Mouse (Mus musculus) CH12.LX (cell line): ENCODE data around the gene Lef1.

Experiments used
- CTCF ChIP-seq, 2 experiments: IDR thresholded peaks in 1 of 2; conservative IDR thresholded peaks in 1 of 2; 2 replicates each; pipeline ENCODE4 v1.5.1; 2011 to 2012; ENCODE audit warnings: low read depth in 2 of 2, low read length in 2 of 2, improper control_type of control experiment in 1 of 2, inconsistent platforms in 1 of 2, mild to moderate bottlenecking in 1 of 2, moderate library complexity in 1 of 2
- ELF1 ChIP-seq: IDR thresholded peaks from 2 replicates; pipeline ENCODE4 v1.6.1; 2014; ENCODE audit warnings: low read depth, mild to moderate bottlenecking, inconsistent platforms, low read length, improper control_type of control experiment
- ETS1 ChIP-seq: conservative IDR thresholded peaks from 2 replicates; pipeline ENCODE4 v1.6.1; 2012; ENCODE audit warnings: low read depth, mild to moderate bottlenecking, inconsistent platforms, low read length, improper control_type of control experiment, moderate library complexity
- HCFC1 ChIP-seq: IDR thresholded peaks from 2 replicates; pipeline ENCODE4 v1.6.1; 2012; ENCODE audit warnings: low read depth, mild to moderate bottlenecking, inconsistent platforms, low read length, improper control_type of control experiment
- IRF4 ChIP-seq: IDR thresholded peaks from 2 replicates; pipeline ENCODE4 v1.6.1; 2014; ENCODE audit warnings: low read depth, mild to moderate bottlenecking, inconsistent platforms, low read length, improper control_type of control experiment
- KAT2A ChIP-seq: IDR thresholded peaks from 2 replicates; pipeline ENCODE4 v1.6.1; 2012; ENCODE audit warnings: low read length, improper control_type of control experiment, inconsistent platforms; ENCODE audit not compliant: insufficient replicate concordance
- MAX ChIP-seq: IDR thresholded peaks from 2 replicates; pipeline ENCODE4 v1.6.1; 2011; ENCODE audit warnings: low read length, improper control_type of control experiment
- MEF2A ChIP-seq: IDR thresholded peaks from 2 replicates; pipeline ENCODE4 v1.6.1; 2014; ENCODE audit warnings: low read depth, mild to moderate bottlenecking, inconsistent platforms, low read length, improper control_type of control experiment, borderline replicate concordance
- PAX5 ChIP-seq: IDR thresholded peaks from 2 replicates; pipeline ENCODE4 v1.6.1; 2012; ENCODE audit warnings: low read length, inconsistent platforms, mixed read lengths
- POLR2A ChIP-seq: IDR thresholded peaks from 2 replicates; pipeline ENCODE4 v1.6.1; 2011; ENCODE audit warnings: low read depth, mild to moderate bottlenecking, improper control_type of control experiment, low read length
- USF1 ChIP-seq: IDR thresholded peaks from 2 replicates; pipeline ENCODE4 v1.6.1; 2014; ENCODE audit warnings: low read depth, mild to moderate bottlenecking, inconsistent platforms, low read length, improper control_type of control experiment

GRCm38 (mm10) chr3:131065001-131065400 is 45.3 kb upstream of the Lef1 start:
- TF ChIP-seq IRF4 (no peak), MAX (no peak), CTCF (conservative IDR thresholded peaks at IDR 0.05 in 1 of 2, IDR thresholded peaks at IDR 0.05 in 1 of 2; ENCODE audit: low read depth in 2 of 2, low read length in 2 of 2) (peak in 1 of 2 experiments; percentile 20; a peak in 1 of 4 replicates), USF1 (no peak), HCFC1 (no peak), POLR2A (no peak), PAX5 (no peak), ETS1 (no peak), MEF2A (no peak), KAT2A (no peak), ELF1 (no peak)
